Mouse (Mus musculus) MN1 (cell line): ENCODE measurements around the gene Cox10.

Source experiments
- DNase-seq: peaks from one replicate; pipeline ENCODE4 v3.0.0-alpha.2; 2016; ENCODE audit warnings: low spot score

Gene Cox10

DNA sequence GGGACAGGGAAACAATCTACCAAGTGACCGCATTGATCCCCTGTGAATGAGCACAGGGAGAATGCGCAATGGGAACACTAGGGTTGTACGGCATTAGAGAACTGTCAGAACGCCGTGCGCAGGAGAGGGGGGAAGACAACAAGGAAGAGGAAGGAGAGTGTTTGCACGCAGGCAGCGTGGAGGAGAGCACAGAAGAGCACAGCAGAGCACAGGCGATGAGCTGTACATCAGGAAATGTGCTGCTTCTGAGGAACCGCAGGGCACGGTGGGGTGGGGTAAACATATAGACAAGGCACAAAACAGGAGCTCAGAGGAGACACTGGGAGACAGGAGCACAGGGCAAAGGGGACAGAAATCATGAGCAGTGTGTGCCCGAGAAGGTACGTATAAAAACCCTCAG is 31.8 kb downstream of the Cox10 start:
- no peak for DNase-seq

DNA sequence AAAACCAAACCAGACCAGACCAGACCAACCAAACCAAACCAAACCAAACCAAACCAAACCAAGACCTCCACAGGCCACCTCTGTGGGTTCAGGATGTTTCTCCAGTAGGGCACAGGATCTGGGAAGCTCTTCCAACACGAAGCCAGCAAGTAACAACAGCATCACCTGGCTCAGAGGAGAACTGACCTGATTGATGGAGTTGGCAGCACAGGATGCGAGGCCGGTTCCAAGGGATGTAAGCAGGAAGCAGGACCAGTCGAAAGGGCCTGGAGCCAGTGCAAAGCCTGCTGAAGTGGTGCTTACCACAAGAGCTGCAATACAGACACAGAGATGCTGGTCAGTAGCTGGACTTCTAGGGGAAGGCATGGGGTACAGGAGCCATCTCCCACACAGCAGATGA is 34.2 kb downstream of the Cox10 start:
- no peak for DNase-seq

DNA sequence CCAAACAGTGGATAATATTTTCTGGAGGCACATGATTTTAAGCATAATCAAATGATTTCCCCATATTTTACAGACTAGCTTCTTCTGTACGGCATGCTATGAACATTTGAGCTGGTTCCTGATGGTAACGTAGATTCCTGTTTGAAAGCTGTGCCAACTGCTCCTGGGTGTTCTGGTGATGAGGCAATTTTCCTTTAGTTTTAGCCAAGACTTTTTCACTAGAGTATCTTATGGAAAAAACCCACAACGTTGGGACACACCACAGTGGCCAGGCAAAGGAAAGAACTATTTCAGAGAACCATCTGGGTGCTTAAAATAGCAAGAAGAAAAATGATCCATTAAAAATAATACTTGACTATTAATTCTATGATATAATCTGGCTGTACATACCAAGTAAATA is 35.2 kb downstream of the Cox10 start:
- no peak for DNase-seq

DNA sequence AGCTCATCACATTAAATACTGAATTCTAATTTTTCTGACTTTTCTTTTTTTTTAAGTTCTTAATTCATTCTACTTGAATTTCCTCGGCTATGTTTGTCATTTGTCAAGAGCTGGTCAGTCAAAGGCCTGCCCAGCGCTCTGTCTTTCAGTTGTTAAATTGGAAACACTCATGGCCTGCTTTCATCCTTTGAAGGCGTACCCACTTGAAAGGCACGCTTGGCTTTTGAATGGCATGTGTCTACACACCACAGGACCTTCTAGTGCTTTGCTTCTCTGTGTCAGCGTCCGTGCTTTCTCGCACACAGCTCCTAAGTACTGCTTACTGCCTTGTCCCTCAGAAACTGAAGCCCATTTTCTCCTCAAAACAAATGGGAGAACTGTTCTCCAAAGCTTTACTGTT is 38.0 kb downstream of the Cox10 start:
- DNase-seq: no peak

DNA sequence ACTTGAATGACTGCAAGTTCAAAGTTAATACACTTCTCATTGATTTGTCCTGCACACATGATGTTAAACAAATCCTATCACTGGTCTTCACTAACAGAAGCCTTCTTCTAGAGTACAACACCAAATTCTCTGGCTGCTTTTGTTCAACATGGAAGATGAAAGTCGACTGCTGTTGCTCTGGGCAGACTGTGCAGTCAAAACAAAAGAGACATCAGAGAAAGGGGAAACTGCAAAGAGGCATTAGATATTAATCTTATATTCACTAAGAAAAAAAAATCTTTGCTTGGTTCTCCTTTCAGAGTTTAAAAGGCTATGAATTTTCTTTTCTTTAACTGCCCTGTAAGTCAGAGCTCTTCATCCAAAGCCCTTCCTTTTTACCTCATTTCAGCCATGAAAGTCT is 39.7 kb downstream of the Cox10 start:
- DNase-seq: no peak

DNA sequence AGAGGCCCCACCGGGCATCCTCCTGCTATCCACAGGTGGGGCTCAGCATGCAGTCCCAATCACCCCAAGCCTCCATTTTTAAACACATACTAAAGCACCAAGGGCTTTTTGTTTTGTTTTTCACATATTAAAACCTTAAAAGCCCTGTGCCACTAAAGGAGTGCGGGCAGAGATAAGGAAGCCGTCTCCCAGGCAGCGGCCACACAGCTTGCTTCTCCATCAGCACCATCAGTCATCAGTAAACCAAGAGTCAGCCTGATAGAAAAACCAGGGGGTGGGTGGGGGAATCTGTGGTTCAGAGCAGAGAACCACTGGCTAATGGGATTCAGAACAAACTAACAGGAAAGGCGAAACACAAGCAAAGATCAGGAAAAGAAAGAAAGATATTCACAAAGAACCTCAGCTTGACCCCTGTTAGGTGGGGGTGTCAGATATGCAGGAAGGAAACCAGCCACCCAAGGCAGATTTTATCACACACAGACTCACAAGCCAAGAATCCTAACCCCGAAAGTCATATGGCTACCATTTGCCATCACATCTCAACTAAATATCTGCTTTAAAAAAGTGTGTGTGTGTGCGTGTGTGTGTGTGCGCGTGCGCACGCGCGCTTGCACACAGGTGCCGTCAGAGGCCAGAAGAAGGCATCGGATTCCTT is 41.7 kb downstream of the Cox10 start:
- DNase-seq: no peak

DNA sequence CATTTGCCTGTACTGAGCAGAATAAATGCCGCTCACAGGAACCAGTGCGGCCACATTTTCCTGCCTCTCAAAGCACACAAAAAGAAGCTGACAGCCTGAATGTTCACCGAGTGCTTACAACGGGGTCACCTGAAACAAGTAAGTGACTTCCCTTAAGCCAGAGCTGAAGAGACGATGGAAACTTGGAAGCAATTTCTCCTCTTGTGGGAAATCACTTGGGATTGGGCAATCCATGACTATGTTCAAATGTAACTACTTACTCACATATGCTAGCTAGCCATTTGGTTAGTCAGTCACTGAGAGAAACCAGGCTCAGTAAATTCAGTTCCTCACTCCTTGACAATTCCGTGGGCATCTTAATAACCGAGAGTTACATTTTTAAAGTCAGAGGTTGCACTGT is 43.0 kb downstream of the Cox10 start:
- DNase-seq: no peak

DNA sequence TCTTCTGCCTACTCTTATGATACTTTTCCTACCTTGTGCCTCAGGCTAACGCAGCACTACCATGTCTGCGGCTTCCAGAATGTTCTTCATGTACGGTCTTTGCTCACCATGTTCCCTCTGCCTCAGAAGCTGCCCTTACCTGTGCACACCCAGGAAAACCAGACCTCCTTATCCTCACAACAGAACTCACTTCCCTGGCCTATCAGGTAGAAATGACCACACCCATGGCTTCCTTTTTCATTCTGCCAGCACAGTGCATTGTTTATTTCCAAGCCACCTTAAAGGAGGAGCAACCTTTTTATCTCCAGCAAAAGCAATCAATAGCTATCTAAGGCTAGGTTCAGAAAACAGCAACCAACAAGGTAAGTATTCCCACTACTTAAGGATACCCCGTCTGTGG is 43.6 kb downstream of the Cox10 start:
- DNase-seq: no peak

DNA sequence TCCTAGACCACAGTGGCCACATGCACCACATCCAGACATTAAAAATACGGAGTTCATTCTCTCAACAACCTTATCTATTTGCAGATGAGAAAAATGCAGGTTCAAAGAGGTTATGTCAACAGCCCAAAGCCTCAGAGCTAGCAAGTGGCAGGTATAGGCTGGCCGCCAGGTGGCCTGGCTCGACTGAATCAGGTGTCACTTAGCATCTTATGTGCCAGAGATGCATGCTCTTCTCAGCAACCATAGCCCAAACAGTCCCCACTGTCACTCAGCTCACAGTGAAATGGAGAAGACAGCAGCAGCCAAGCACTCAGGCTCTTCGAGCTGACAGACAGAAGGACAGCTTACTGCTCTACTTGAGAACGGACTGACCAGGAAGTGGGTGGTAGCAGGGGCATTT is 44.6 kb downstream of the Cox10 start:
- no peak for DNase-seq

DNA sequence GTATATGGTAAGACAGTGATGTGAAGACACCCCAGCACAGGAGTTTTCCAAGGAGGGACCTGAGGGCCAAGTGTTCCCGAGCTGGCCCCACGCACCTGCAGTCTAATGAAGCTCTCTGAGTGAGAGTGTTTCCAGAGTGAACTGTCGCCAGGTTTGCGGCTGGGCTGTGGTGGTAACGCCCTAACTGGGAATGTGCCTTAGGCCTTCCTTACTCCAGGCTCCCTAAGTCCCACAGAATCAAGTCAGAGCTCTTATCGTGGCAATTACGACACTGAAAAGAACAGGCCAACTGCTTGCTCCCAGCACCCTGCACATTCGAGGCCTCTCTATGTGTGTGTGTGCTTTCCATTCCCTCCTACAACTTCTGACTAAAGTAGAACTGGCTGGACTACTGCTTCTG is 51.8 kb downstream of the Cox10 start:
- no peak for DNase-seq

DNA sequence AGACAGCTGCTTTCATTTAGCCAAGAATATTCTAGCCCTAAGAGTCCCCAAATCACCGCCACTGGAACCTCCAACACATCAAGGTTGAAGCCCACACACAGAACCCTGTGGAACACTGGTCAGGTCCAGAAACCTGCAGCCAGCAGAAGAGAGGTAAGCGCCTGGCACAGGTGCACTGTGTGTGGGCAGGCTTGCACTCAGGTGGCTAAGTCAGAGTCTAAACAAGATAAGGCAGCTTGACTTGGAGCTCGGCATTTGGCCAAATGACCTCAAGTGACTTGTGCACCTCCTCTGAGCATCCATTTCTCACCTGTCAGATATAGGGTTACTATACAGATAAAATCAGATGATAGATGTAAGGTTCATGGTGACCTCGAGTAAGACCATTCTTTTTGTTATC is 53.4 kb downstream of the Cox10 start:
- DNase-seq: no peak

DNA sequence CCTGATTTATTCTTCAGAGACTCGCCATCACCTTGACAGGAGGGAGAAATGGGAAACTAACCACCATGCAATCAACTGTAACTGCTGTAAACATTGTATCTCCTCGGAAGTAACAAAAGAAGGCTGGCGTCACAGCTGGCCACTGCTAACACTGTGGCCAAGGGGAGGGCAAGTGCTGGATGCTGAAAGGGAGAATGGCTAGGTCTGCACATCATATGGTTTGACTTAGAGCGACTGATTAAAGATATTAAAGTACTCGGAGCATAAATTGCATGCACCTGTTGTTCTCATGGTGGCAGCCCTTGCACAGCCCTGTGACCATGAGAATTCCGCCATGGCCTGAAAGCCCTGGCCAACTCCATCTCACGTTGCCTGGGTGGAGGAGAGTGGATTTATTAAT is 54.7 kb downstream of the Cox10 start:
- no peak for DNase-seq

DNA sequence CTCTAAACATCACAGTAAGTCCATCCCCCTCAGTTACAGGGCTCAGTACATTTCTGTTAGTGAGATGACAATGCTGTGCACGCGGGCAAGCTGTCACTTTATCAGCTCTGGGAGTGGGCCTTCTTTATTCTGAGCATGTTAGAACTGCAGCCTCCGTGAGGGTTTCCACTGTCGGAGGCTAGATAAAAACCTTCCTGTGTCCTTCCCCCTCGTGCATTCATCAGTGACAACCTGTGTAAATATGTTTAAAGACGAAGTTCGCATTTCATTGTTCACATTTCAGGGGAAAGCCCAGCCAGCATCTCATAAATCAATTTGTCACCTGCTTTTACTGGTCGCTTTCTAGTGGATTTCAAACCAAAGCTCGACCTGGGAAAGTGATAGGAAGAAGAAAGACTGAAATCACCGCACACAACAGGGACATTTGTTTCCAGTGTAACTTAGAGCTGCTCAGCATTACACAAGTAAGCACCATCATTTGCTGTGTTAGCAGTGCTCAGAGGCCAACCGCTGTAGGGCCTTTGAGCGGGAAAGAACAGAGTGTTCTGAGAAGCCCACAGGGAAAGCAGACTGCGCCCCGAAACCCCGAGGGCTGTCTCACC is 55.8 kb downstream of the Cox10 start:
- DNase-seq: no peak

DNA sequence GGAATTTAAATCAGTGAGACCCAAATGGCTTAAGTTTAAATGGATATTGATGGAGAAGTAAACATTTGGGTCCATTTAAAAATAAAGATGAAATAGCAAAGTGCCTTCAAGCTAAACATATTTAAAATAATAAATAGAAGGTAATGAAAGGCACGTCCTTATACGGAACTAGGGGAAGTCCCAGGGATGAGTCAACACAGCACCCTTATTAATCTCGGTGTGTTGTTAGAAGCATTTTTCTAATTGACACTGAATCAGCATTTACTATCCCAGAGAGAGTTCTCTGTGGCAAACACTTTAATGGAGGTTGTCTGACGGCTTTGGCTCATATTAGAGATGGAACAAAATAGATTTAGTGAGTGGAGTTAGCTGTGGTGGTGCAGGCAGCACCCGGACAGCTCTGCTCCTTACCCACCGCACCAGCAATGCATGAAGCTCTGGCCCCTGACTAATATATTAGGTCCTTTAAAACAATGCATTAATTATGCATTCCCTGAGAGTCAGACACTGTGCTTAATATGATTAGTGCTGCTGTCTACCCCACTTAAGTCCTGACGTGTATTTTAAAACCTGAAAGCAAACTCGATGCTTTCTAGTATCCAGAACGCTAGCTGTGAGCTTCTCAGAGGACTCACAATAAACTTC is 56.7 kb downstream of the Cox10 start:
- peak; percentile 37 for DNase-seq

DNA sequence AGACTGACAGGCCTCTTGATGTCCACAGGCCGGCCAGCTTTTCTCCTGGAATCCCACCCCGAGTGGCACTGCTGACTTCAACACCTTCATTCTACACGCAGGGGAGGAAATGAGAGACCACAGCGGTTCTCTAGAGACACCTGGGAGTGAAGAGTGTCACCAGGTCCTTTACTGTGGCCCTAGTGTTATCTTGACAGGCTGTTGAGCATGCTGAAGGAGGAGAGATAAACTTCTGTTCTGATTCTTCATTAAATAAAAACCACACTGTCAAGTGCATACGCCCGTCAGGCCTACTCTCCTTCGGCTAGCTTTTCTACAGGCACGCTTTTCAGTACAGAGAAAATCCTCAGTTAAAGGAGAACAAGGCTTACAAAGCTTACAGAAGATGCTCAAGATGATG is 60.0 kb downstream of the Cox10 start:
- no peak for DNase-seq

DNA sequence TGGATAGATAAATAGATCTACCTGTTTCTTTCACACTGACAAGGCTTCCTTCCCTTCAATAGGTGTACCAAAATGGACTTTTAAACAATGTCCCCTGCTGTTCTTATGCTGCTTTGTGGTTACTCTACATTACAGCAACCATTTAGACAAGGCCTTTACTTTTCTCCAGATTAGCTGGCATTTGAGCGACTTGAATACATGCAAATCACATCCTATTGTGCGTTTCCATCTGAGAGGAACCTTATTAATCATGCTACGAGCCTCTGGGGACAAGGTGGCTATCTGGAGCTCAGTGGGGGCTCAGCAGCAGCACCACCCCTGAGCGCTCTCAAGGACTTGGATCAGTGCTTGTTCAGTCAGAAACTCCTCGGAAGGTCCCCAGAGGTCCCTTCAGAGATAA is 61.1 kb downstream of the Cox10 start:
- no peak for DNase-seq

DNA sequence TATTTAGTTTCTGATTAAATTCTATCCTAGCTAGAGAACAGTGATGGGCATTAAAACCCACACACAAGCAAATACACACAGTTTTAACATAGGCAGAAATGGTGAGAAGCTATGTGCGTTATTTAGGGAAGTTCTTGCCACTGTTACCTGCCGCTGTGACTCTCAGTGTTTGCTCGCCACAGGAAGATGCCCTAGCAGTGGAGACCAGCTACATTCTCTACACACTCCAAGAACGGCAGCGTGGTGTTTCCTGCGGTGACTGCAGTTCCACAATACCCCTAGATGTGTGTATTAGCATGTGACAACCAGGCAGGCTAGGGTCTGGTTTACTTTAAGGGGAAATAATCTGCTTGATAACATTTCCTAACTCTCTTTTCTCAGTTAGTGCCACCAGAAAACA is 64.0 kb downstream of the Cox10 start:
- no peak for DNase-seq

DNA sequence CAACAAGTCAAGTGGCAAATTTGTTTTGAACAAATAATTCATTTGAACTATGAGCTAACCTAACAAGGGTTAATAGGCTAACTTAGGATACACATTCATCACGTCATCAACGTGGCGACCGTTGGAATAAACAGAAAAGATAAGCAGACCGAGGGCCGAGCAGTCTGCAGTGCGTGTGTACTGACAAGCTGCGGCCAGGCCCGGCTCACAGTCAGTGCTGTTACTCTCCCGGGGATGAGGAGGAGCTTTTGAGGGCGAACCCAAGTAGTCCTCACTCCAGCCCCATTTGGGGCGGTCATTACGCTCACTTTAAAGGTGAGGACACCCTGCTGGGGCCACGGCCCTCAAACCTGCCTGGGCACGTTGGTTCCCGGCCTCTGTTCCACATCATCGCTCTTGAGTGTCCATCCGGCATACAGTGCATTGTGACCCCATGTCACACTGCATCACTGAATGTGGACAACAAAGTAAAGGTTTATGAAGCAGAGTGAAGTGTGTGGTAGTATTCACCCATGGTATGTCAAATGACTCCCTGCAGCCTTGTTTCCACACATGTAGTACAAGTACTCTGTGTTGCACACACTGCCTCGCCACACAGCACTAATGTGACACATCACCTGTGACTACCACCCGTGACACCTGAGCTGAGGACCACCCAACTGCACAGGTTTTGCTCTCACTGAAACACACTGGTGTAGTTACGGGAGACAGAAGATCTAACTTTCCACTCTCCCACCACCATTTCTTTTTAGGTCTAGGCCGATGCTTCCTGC is 68.4 kb downstream of the Cox10 start:
- DNase-seq: no peak

DNA sequence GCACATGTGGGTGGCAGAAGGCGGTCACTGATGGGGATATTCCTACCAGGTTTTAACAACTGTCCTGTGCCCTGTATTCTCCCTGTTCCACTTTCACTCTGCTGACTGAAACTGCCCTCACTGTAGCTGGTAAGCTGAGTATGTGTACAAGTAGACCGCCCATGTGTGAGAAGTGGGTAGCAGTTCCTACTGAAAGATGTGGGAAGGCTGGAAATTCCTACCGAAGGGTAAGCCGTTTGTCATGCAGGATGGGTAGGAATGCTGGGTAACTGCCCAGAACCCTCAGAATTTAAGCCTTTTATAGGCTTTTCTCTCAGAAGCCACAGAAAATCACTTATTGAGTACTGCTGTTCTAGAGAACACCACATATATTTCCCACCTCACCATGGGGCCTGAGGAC is 75.1 kb downstream of the Cox10 start:
- DNase-seq: no peak

DNA sequence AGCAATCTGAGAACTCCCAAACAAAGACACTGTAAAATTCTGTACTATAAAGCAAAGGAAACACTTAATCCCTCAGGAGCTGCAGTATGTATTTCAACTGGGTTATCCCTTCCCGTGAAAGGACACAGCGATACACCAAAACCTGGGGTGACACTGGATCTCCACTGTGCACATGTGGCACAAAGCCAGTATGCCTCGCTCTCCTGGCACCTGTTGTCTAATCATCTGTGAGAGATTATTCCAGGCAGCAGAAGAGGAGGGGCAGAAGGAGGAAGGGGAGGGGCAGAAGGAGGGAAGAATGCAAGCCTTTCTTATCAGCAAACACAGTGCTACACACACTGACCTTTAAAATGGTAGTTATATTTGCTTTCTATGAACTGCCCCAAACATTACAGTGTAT is 75.8 kb downstream of the Cox10 start:
- DNase-seq: no peak

DNA sequence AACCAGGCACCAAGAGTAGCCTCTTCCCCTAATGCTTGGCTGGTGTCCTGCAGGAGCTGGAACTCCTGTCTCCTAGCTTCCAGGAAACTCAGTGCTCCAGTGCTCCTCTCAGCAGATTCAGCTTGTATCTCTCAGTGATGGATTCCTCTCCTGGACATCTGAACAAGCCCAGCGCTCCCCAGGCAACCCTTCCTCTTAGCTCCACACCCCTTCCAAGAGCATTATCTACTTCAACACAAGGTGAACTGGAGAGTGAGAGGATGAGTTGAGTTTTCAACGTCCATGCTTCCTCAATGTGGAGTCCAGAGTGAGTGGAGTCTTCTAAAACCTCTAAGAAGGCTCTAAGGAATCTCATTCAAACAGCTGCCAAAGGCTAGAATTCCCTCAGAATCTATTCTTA is 76.6 kb downstream of the Cox10 start:
- DNase-seq: no peak

DNA sequence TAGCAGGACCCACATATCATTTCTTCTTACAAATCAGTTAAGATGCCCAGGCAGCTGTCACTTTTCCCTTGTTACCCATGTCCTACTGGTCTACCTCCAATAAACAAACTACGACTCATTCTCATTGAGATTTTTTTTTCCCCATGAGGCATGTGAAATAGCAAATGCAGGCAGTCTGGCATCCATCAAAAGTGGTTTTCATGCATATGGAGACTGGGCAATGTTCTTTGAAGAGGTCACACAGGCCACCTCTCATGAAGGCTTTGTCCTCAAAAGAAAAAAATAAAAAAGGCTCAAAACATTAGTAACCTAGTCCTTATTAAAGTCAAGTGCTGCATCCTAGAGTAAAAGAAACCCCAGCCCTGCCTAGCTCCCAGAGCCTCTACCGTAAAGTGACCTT is 78.2 kb downstream of the Cox10 start:
- DNase-seq: peak; percentile 26

DNA sequence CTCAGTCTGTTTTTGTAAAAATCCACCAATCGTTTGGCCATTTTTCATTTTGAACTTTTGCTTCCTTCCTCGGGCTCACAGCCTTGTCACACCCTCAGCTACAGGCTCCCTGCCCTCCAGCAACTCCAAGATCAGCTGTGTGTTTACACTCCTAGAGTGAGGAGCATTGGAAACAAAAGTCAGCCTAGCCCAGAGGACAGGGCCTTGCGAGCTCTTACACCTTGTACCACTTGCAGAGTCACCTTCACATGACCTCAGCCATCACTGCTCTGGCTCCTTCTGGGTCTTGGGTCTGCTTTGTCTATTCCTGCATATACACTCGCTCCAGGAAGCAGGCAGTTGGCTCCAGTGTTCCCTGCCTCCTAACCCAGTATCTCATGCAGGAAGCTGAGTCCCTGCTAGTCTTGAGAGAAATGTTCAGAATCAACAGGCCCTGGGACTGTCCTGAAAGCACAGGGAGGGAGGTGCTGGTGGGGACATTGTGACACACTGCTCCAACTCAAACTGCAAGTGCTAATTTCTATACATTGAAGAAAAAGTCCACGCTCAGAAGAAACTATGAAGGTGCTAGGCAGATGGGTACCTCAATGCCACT is 79.0 kb downstream of the Cox10 start:
- no peak for DNase-seq
